Mouse (Mus musculus) layer of hippocampus, adult 9-11 months (tissue): ENCODE measurements around the gene Mogat1.
"Not testable (repeated sequence)": the region's sequence is repeated elsewhere in the genome, so short reads cannot be mapped to it uniquely, and the experiment has no call there.

Source experiments
- DNase-seq: peaks from one replicate; pipeline ENCODE4 v3.0.0; 2022

The Mogat1 gene

GRCm38 (mm10) chr1:78510862-78511261, at the start of gene Mogat1:
Gene Mogat1, plus strand, starts transcription at chr1:78510991.
- DNase-seq: no peak

GRCm38 (mm10) chr1:78472441-78472840, 38.4 kb upstream of the Mogat1 start:
- DNase-seq: no peak

- DNase-seq: no peak
Measured at GRCm38 (mm10) chr1:78483430-78483829, 27.4 kb upstream of the Mogat1 start.

- DNase-seq: no peak
Measured at GRCm38 (mm10) chr1:78484361-78484760, 26.4 kb upstream of the Mogat1 start.

GRCm38 (mm10) chr1:78488427-78488751, 22.4 kb upstream of the Mogat1 start:
- no peak for DNase-seq

GRCm38 (mm10) chr1:78488752-78489492, 21.9 kb upstream of the Mogat1 start, which contains the start of gene Farsb:
Gene Farsb, minus strand, starts transcription at chr1:78488897.
- DNase-seq: peak; percentile 92

- DNase-seq: no peak
Measured at GRCm38 (mm10) chr1:78490143-78490542, 20.6 kb upstream of the Mogat1 start.

GRCm38 (mm10) chr1:78501036-78501435, 9.8 kb upstream of the Mogat1 start:
- DNase-seq: no peak

- DNase-seq: not testable (repeated sequence)
Measured at GRCm38 (mm10) chr1:78501856-78502255, 8.9 kb upstream of the Mogat1 start.

- DNase-seq: no peak
Measured at GRCm38 (mm10) chr1:78502527-78502926, 8.3 kb upstream of the Mogat1 start.

- no peak for DNase-seq
Measured at GRCm38 (mm10) chr1:78507137-78507536, 3.7 kb upstream of the Mogat1 start.

- DNase-seq: no peak
Measured at GRCm38 (mm10) chr1:78511621-78512160, 900 bp downstream of the Mogat1 start, which contains the start of gene BC035947. Gene BC035947, minus strand, starts transcription at chr1:78512158.

- no peak for DNase-seq
Measured at GRCm38 (mm10) chr1:78512756-78513155, 2.0 kb downstream of the Mogat1 start.

- DNase-seq: no peak
Measured at GRCm38 (mm10) chr1:78518907-78519306, 8.1 kb downstream of the Mogat1 start.

GRCm38 (mm10) chr1:78525189-78525886, 14.5 kb downstream of the Mogat1 start:
- peak; percentile 61 for DNase-seq

- no peak for DNase-seq
Measured at GRCm38 (mm10) chr1:78528356-78528755, 17.6 kb downstream of the Mogat1 start.

GRCm38 (mm10) chr1:78529011-78529410, 18.2 kb downstream of the Mogat1 start:
- no peak for DNase-seq

GRCm38 (mm10) chr1:78530500-78531215, 19.9 kb downstream of the Mogat1 start:
- peak; percentile 71 for DNase-seq

GRCm38 (mm10) chr1:78532184-78532800, 21.5 kb downstream of the Mogat1 start:
- peak; percentile 30 for DNase-seq

- no peak for DNase-seq
Measured at GRCm38 (mm10) chr1:78534428-78535150, 23.8 kb downstream of the Mogat1 start.

GRCm38 (mm10) chr1:78536310-78537164, 25.7 kb downstream of the Mogat1 start:
- DNase-seq: peak; percentile 70
